Mouse (Mus musculus): ENCODE data around the gene Prdm11. TPM values are rescaled to one million over a fixed set of nuclear protein-coding genes. Genes with fewer than 3 reads are reported as not detected.

The Prdm11 gene
- polyA plus RNA-seq, 1 experiment from 2014 or later: 1.2 TPM

DNA sequence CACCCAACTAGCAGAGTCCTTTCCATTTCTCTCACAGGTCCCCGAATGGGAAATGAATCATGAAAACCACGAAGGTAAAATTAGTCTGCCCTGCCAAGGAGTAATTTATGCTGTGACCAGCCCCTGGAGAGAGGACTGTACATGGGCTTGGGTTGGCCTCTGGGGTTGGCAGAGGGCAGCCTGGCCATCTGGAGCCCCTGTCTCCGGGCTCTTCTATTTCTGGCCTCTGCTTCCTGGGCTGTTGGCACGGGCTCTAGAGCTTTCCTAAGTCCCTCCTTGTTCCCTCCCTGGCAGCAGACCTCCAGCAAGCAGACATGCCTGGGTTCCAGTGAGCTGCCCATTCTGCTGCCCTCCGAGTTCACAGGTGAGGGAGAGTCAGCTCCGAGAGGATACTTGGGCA, 15.9 kb downstream of the Prdm11 start:
- ATAC-seq (no peak), DNase-seq (no peak)
- Histone ChIP-seq H3K4me3 (ENCODE audit: low read depth, low read length) (no peak overlapping the region), H3K27ac (ENCODE audit: low read depth) (no peak overlapping the region), H3K4me2 (ENCODE audit: low read depth, low read length) (no peak overlapping the region), H3K9me3 (ENCODE audit: low read length) (no peaks in the 10 kb centered on the region), H3K9ac (replicated peaks) (no peak overlapping the region), H3K36me3 (replicated peaks; ENCODE audit: insufficient read depth, low read length) (no peaks in the 10 kb centered on the region), H3K27me3 (ENCODE audit: insufficient read depth, low read length) (no peaks in the 10 kb centered on the region), H3K4me1 (ENCODE audit: insufficient read depth) (peaks cover 19% of the 10 kb centered on the region)
- 58% methylated on average over 6 of the region's 6 CpGs for WGBS (ENCODE audit: insufficient replicate concordance)
- TF ChIP-seq CTCF (IDR thresholded peaks at IDR 0.05; ENCODE audit: low read depth) (no peak), EP300 (IDR thresholded peaks at IDR 0.05; ENCODE audit: low read depth) (no peak)

- Histone ChIP-seq H3K4me3 (ENCODE audit: low read depth, low read length) (no peak overlapping the region), H3K27ac (ENCODE audit: low read depth) (no peak overlapping the region), H3K9me3 (ENCODE audit: low read length) (no peaks in the 10 kb centered on the region), H3K9ac (replicated peaks) (no peak overlapping the region), H3K27me3 (ENCODE audit: insufficient read depth, low read length) (no peaks in the 10 kb centered on the region), H3K4me2 (ENCODE audit: low read depth, low read length) (no peak overlapping the region), H3K4me1 (ENCODE audit: insufficient read depth) (peaks cover 19% of the 10 kb centered on the region), H3K36me3 (replicated peaks; ENCODE audit: insufficient read depth, low read length) (no peaks in the 10 kb centered on the region)
- TF ChIP-seq CTCF (IDR thresholded peaks at IDR 0.05; ENCODE audit: low read depth): no peak
- no peak for TF ChIP-seq EP300 (IDR thresholded peaks at IDR 0.05; ENCODE audit: low read depth)
- WGBS (ENCODE audit: insufficient replicate concordance): 34% methylated on average over 14 of the region's 14 CpGs
- no peak for DNase-seq
- ATAC-seq: no peak
These were observed 16.5 kb downstream of the Prdm11 start for GRCm38 (mm10) chr2:93029267-93030060.

DNA sequence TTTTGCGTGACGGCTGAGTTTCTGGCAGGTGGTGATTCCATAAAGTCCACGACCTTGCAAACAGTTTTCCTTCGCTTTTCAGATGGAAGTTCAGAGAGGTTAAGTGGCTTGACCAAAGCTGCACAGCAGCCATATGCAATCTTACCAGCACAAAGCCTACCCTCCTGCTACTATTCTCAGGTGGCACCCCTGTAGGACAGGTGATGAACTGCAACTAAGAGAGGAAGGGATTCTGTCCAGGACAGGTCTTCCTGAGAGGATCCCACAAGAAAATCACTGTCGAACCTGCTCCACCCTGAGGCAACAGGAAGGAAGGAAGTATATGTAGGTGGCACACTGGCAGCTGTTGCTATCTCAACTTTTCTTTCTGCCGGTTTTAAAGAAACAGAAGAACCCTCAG, 17.1 kb downstream of the Prdm11 start:
- no peak overlapping the region for H3K9ac ChIP-seq (replicated peaks)
- H3K9me3 ChIP-seq (ENCODE audit: low read length): no peaks in the 10 kb centered on the region
- H3K4me3 ChIP-seq (ENCODE audit: low read depth, low read length): no peak overlapping the region
- peaks cover 19% of the 10 kb centered on the region for H3K4me1 ChIP-seq (ENCODE audit: insufficient read depth)
- DNase-seq: no peak
- no peak overlapping the region for H3K4me2 ChIP-seq (ENCODE audit: low read depth, low read length)
- 61% methylated on average over 6 of the region's 6 CpGs for WGBS (ENCODE audit: insufficient replicate concordance)
- ATAC-seq: no peak
- H3K27me3 ChIP-seq (ENCODE audit: insufficient read depth, low read length): no peaks in the 10 kb centered on the region
- no peak overlapping the region for H3K27ac ChIP-seq (ENCODE audit: low read depth)
- TF ChIP-seq EP300 (IDR thresholded peaks at IDR 0.05; ENCODE audit: low read depth) (no peak), CTCF (IDR thresholded peaks at IDR 0.05; ENCODE audit: low read depth) (no peak)
- H3K36me3 ChIP-seq (replicated peaks; ENCODE audit: insufficient read depth, low read length): no peaks in the 10 kb centered on the region

DNA sequence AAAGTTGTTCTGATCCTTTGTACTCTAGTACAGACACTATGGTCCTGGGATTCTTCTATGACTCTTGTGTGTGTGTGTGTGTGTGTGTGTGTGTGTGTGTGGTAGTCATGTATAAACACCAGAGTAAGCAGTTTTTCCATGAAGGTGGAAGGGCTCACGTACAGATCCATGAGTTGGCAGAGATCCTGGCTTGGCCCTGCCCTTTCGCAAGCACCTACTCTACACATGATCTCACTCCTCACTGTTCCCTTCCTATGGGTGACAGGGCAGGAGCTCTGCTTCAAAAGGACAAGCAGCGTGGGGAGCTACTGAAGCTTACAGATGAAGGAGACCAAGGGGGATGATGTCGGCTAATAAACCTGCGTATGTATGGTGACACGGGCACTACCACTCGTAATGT, 18.3 kb downstream of the Prdm11 start:
- no peak overlapping the region for H3K4me2 ChIP-seq (ENCODE audit: low read depth, low read length)
- TF ChIP-seq EP300 (IDR thresholded peaks at IDR 0.05; ENCODE audit: low read depth) (no peak), CTCF (IDR thresholded peaks at IDR 0.05; ENCODE audit: low read depth) (no peak)
- H3K27me3 ChIP-seq (ENCODE audit: insufficient read depth, low read length): no peaks in the 10 kb centered on the region
- no peak overlapping the region for H3K27ac ChIP-seq (ENCODE audit: low read depth)
- H3K4me1 ChIP-seq (ENCODE audit: insufficient read depth): peaks cover 19% of the 10 kb centered on the region
- no peak overlapping the region for H3K9ac ChIP-seq (replicated peaks)
- H3K36me3 ChIP-seq (replicated peaks; ENCODE audit: insufficient read depth, low read length): no peaks in the 10 kb centered on the region
- no peaks in the 10 kb centered on the region for H3K9me3 ChIP-seq (ENCODE audit: low read length)
- peak; percentile 52 for DNase-seq
- peak; percentile 87 for ATAC-seq
- H3K4me3 ChIP-seq (ENCODE audit: low read depth, low read length): no peak overlapping the region
- WGBS (ENCODE audit: insufficient replicate concordance): 75% methylated on average over 7 of the region's 7 CpGs

- Histone ChIP-seq H3K4me3 (ENCODE audit: low read depth, low read length) (no peak overlapping the region), H3K27ac (ENCODE audit: low read depth) (no peak overlapping the region), H3K27me3 (ENCODE audit: insufficient read depth, low read length) (no peaks in the 10 kb centered on the region), H3K36me3 (replicated peaks; ENCODE audit: insufficient read depth, low read length) (no peaks in the 10 kb centered on the region), H3K4me2 (ENCODE audit: low read depth, low read length) (no peak overlapping the region), H3K9me3 (ENCODE audit: low read length) (no peaks in the 10 kb centered on the region), H3K9ac (replicated peaks) (no peak overlapping the region), H3K4me1 (ENCODE audit: insufficient read depth) (peaks cover 19% of the 10 kb centered on the region)
- DNase-seq (no peak), ATAC-seq (no peak)
- TF ChIP-seq CTCF (IDR thresholded peaks at IDR 0.05; ENCODE audit: low read depth): no peak
- TF ChIP-seq EP300 (IDR thresholded peaks at IDR 0.05; ENCODE audit: low read depth): no peak
- WGBS (ENCODE audit: insufficient replicate concordance): 76% methylated on average over 3 of the region's 3 CpGs
These were observed 21.5 kb downstream of the Prdm11 start for GRCm38 (mm10) chr2:93024431-93024830.

DNA sequence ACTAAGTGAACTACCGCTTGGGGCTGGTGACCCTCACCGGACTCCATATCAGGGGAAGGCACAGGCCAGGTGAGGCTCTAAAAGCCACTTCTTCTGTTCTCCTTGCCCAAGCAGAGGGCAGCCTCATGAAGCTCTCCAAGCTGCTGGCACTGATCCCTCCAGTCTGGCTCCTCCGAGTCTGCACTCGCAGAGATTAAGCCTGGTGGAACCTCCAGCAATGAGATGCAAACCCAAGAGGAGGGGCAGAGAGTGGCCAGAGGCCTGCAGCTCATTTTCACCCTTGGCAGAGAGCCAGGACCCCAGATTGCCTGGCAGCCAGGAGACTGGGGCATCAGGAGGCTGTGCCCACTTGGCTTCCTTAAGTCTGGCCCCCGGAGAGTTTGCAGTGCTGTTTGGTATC, 27.1 kb downstream of the Prdm11 start:
- TF ChIP-seq CTCF (IDR thresholded peaks at IDR 0.05; ENCODE audit: low read depth) (no peak), EP300 (IDR thresholded peaks at IDR 0.05; ENCODE audit: low read depth) (no peak)
- Histone ChIP-seq H3K36me3 (replicated peaks; ENCODE audit: insufficient read depth, low read length) (no peaks in the 10 kb centered on the region), H3K9me3 (ENCODE audit: low read length) (no peaks in the 10 kb centered on the region), H3K4me1 (ENCODE audit: insufficient read depth) (peaks cover 13% of the 10 kb centered on the region), H3K27ac (ENCODE audit: low read depth) (no peak overlapping the region), H3K9ac (replicated peaks) (no peak overlapping the region), H3K4me2 (ENCODE audit: low read depth, low read length) (no peak overlapping the region), H3K27me3 (ENCODE audit: insufficient read depth, low read length) (no peaks in the 10 kb centered on the region), H3K4me3 (ENCODE audit: low read depth, low read length) (no peak overlapping the region)
- ATAC-seq (no peak), DNase-seq (no peak)
- 69% methylated on average over 5 of the region's 5 CpGs for WGBS (ENCODE audit: insufficient replicate concordance)

All from liver, postnatal 0 days (tissue).